Mouse (Mus musculus) brain, adult 10 weeks (tissue): ENCODE measurements around the gene Prokr1. TPM values are rescaled to one million over a fixed set of nuclear protein-coding genes. Genes with fewer than 3 reads are reported as not detected.

Source experiments
- polyA plus RNA-seq: library from polyadenylated mRNA; stranded (reverse); fragments of 350-450 nt; fragmentation: Illumina TruSeq; extraction: RNeasy Lipid Tissue Mini Kit (QIAGEN cat#74804); gene quantifications from one replicate; pipeline ENCODE4 v1.2.3, GENCODE M21; 2015; ENCODE audit warnings: low read depth, low replicate concordance

Gene Prokr1
- 0.28 TPM for polyA plus RNA-seq

DNA sequence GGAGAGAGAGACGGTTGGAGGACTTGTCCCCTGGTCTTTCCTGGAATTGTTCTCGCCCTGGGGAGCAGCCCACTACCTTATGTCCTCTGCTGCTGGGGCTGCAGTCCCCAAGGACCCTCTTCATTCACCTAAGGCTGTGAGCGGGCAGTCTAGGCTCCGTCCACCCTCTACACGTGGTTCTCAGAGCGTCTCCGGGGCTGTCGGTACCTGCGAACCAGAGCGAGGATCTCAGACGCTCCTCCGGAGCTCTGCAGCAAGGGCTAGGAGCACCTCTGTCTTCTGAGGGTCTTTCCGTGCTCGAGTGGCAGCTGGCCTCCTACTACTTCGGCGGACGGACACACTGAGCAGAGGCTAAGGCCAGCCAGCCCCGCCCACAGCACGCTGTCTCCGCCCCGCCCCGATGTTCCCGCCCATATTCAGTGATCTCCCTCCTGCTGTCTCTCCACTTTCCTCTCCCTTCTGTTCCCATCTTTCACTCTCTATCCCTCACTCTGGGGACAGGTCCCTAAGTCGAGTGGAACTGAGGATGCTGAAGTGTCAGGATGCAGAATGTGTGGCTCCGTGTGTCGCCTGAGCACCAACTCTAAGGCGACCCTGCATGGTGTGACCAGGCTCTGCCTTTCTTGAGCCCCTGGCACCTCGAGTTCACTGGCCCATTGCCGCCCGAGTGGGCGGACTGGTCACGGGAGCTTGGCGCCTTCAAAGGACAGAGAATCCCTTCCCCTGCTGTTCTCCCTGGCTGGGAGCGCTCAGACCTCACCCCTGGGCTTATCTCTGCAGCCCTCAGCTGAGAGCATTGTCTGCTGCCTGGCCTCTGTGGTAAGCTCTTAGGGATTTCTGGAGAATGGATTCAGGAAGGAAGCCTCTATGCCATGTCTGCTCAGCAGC lies at the start of gene Prokr1:
Gene Prokr1 (minus strand): TSS at position 350 of the 888 bp plus-strand sequence.

DNA sequence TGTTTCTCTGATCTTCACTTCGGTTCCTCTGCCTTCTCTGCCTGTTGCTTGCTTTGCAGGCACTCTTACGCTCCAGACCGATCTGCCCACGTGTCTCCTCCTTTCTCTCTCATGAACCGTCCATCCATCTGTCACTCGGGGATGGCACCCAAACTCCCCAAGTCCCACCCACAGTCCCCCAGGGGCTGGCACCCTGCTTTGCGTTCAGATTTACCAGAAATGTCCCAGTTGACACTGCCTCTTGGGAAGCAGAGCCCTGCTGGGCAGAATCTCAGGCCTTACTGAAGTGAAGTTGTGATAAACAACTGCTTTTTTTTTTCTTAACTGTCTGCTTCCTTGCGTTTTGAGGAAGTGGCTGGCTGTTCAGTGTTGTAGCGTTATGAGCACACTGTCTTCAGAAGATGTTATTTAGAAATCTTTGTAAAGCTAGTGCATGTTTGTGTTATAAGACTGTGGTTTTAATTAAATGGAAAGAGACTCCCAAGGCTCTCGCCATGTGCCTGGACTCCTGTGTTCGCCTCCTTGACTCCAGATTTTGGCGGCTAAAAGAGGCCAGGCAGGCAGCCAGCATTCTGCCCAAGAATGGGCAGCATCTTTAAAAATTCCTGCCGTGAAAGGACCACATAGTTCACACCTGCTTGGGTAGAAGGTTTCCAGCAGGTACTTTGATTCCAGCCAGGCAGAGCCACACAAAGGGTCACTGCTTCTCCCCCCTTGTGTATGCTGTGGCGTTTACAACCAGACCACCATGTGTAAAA lies 57.4 kb downstream of the Prokr1 start, which contains the start of gene Arhgap25:
Gene Arhgap25 (minus strand): TSS at position 307 of the 758 bp plus-strand sequence.

Other genes starting within 250 kb of the Prokr1 start
- not detected for gene Gkn1, start 239.8 kb downstream of the Prokr1 start, polyA plus RNA-seq
- not detected for gene Gkn2, start 217.4 kb downstream of the Prokr1 start, polyA plus RNA-seq
- gene Gkn3, start 201.8 kb downstream of the Prokr1 start, polyA plus RNA-seq: 11.8 TPM
- gene Bmp10, start 161.7 kb downstream of the Prokr1 start, polyA plus RNA-seq: not detected
- 7.7 TPM for gene Arhgap25, start 57.5 kb downstream of the Prokr1 start, polyA plus RNA-seq
- gene Aplf, start 81.5 kb upstream of the Prokr1 start, polyA plus RNA-seq: 5.9 TPM
- gene Efcc1, start 140.1 kb upstream of the Prokr1 start, polyA plus RNA-seq: 4.3 TPM
- 0.58 TPM for gene Gp9, start 187.3 kb upstream of the Prokr1 start, polyA plus RNA-seq
- 9.8 TPM for gene Rab43, start 221.4 kb upstream of the Prokr1 start, polyA plus RNA-seq
- gene Gm45140, start 245.1 kb upstream of the Prokr1 start, polyA plus RNA-seq: 1.8 TPM
- 28.0 TPM for gene Isy1, start 248.1 kb upstream of the Prokr1 start, polyA plus RNA-seq